Mouse (Mus musculus) heart, adult 8-10 months (tissue): Measurements from ENCODE around the gene Tor1a. TPM values are rescaled to one million over a fixed set of nuclear protein-coding genes. Genes with fewer than 3 reads are reported as not detected.
"Not testable (repeated sequence)": the region's sequence is repeated elsewhere in the genome, so short reads cannot be mapped to it uniquely, and the experiment has no call there.

Experiments
- DNase-seq: peaks from one replicate; pipeline ENCODE4 v3.0.0; 2022; ENCODE audit warnings: low spot score
- total RNA-seq, 4 experiments: library from RNA; stranded (reverse); gene quantifications; 2 replicates each; pipeline ENCODE4 v1.2.4; 2022

Tor1a gene
- total RNA-seq, 4 experiments from 2014 or later, result 8.3 to 14.3 (median 9.9) TPM

- no peak for DNase-seq
Measured at GRCm38 (mm10) chr2:30918780-30919329, 48.9 kb downstream of the Tor1a start.

DNA sequence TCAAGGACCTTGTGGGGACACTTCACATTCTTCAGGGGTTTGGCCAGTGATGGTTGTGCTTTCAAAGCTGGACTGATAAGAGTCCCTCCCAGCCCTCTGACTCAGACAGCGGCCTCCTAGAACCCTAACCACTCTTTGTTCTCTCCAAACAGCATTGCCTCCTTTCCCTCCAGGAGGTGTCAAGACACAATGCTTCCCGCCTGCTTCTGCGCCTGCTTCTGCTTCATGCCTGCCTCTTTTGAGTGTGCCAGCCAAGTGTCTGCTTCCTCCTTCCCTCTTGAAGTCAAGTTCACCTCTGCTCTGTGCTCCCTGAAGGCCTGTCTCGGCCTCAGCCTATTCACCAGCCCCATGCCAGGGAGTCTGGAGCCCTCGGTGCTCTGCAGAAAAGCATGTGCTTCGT is 49.6 kb downstream of the Tor1a start:
- DNase-seq, result no peak

DNA sequence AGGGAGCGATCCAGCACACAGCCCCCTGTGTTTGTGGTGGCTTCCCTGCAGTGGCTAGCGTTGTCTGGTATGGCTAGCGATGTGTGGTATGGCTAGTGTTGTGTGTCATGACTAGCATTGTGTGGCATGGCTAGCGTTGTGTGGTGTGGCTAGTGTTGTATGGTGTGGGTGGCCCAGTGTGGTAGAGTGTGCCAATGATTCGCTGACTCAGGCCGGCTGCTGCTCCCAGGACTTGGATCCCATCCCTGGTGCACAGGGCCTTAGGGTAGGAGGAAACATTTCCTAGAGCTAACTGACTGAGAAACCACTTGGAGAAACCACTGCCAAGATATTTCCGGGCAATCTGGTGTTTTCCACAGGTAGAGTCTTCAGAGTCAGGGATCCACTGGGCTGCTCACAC is 50.1 kb downstream of the Tor1a start:
- DNase-seq, result no peak

DNA sequence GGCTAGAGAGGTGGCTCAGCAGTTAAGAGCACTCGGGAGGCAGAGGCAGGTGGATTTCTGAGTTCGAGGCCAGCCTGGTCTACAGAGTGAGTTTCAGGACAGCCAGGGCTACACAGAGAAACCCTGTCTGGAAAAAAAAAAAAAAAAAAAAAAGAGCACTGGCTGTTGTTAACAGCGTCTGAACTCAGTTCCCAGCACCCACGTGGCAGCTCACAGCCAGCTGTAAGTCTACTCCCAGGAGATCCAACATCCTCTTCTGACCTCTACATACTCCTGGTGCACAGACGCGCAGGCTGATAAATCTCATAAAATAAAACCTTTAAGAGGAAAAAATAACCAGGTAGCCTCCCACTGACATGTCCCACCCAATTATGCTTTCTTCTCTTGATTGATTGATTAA is 51.8 kb downstream of the Tor1a start:
- DNase-seq, result not testable (repeated sequence)

DNA sequence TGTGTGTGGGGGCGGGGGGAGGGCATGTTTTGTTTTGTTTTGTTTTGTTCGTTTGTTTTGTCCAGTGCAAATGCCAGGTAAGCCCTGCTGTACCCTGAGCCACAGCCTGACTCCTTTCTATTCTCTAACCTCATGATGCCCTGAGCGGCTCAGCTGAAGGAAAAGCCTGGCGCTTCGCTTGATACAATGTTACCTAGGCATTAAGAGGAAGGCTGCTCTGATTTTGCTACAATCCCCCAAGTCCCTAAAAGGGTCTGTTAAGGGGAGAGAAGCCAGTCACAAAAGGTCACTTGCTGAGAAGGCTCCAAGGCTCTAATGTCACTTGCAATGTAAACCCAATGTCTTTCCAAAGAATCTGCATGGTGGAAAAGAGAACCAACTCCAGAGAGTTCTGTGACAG is 52.4 kb downstream of the Tor1a start:
- DNase-seq, result no peak

DNA sequence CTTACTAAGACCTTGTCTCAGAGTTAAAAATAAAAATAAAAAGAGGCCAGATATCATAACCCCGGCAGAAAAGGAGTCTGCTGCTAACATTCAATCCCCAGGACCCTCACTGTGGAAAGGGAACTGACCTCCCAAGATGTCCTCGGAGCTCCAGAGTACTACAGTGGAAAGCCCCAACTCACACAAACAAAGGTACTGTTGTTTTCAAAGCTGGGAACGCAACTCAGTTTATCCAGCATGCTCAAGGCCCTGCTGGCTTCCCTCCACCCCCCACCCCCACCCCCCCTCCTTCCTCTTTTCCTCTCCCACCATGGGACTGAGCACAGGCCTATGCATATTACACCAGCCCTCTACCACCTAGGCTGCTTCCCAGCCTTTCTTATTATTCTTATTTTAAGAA is 52.9 kb downstream of the Tor1a start:
- no peak for DNase-seq

DNA sequence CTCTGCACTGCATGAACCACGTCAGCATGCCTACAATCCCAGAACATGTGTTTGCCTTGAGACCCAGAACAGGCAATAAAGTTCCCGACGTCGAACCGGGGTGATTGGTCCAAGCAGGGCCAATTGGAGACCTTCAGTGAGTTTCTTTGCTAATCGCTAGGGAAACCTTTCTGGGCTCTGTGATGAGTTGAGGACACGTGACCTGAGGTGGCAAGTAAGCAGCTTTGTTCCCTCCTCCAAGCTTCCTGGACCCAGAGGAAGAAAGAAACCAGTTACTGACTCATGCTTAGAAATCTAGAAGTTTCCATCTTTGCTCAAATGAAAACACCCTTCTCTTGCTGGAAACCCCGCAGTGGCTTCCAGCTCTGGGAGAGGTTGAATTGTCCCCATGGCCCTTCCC is 54.7 kb downstream of the Tor1a start:
- DNase-seq, result no peak

DNA sequence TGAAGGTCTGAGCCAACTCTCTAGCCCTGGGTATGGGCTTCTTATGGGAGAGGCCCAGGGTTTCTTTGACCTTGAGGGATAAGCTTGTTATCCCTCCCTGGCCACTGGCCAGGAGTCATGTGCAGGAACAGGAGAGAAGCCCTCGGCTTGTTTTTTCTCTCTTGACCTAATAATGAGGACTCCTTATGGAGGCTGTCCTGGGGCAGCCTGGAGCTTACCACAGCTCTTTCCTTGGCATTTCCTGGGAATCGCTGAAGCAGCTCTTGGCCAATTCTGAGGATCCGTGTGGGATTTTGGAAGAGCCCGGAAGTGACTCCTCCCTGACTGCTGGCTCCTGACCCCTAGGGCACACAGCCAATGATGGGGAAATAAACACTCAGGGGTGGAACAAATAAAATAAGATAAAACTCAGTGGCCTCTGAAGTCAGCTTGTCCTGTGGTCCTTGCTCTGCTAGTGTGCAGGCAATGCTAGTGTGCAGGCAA is 55.4 kb downstream of the Tor1a start:
- peak; percentile 69 for DNase-seq

Other genes with a start within 250 kb of the Tor1a start
- gene 1700001O22Rik, start 164.3 kb downstream of the Tor1a start, total RNA-seq, result 1 to 10 TPM in 1 of 4 experiments, under 1 TPM in 3; 0.24 to 1.2 (median 0.55) TPM
- 10 to 100 TPM; 23.8 to 27.7 (median 25.3) TPM for gene Ntmt1, start 160.1 kb downstream of the Tor1a start, total RNA-seq
- gene Asb6, start 137.6 kb downstream of the Tor1a start, total RNA-seq, result 10 to 100 TPM in 1 of 4 experiments, 1 to 10 TPM in 3; 8.4 to 11.3 (median 8.7) TPM
- under 1 TPM; 0.28 to 1.00 (median 0.73) TPM for gene Prrx2, start 133.0 kb downstream of the Tor1a start, total RNA-seq
- gene Ptges, start 38.1 kb downstream of the Tor1a start, total RNA-seq, result 1 to 10 TPM; 1.3 to 3.1 (median 1.9) TPM
- gene Tor1b, start 15.0 kb downstream of the Tor1a start, total RNA-seq, result 10 to 100 TPM; 27.8 to 28.4 (median 28.2) TPM
- gene BC005624, start 14.3 kb upstream of the Tor1a start, total RNA-seq, result 10 to 100 TPM; 20.1 to 28.3 (median 24.1) TPM
- gene Usp20, start 14.3 kb upstream of the Tor1a start, total RNA-seq, result 10 to 100 TPM; 53.8 to 62.3 (median 59.7) TPM
- 10 to 100 TPM; 47.2 to 63.1 (median 52.7) TPM for gene Fnbp1, start 174.1 kb upstream of the Tor1a start, total RNA-seq
- gene Gpr107, start 184.4 kb upstream of the Tor1a start, total RNA-seq, result 10 to 100 TPM; 27.1 to 34.5 (median 29.8) TPM